Mouse (Mus musculus) lung, adult 2 months (tissue): ENCODE data around the gene Vgf.

Source experiments
- CTCF ChIP-seq: fragments of 200-500 bp; IDR thresholded peaks from 2 replicates; pipeline ENCODE4 v1.5.1; 2011; ENCODE audit warnings: mild to moderate bottlenecking, low read length, control low read depth; ENCODE audit not compliant: insufficient read depth
- POLR2A ChIP-seq: fragments of 200-500 bp; IDR thresholded peaks from 2 replicates; pipeline ENCODE4 v1.6.1; 2011; ENCODE audit warnings: low read depth, mild to moderate bottlenecking, control low read depth, low read length, borderline replicate concordance; ENCODE audit errors: extremely low read depth

DNA sequence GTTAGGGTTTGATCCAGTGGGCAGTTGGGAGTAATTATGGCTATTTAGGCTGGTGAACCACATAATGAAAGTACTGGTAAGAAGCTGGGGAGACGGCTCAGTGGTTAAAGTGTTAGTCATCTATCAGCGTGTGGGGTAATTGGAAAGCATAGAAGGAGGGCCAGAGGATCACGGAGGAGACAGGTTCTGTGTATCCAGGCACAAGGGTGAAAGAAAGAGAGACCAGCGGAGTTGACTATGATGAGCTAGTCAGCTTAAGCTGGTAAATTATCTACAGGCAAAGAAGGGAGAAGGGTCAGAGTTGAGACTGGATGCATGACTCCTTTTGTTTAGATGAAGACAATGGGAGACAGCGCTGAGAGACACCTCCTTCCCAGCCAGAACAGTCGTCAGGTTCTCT, 24.9 kb downstream of the Vgf start:
- no peak for TF ChIP-seq POLR2A
- TF ChIP-seq CTCF, result no peak
